Mouse (Mus musculus) cerebellum, adult 11 months (tissue): ENCODE results near the gene Serp2.

Source experiments
- DNase-seq: peaks from one replicate; pipeline ENCODE4 v3.0.0; 2022

Gene Serp2

DNA sequence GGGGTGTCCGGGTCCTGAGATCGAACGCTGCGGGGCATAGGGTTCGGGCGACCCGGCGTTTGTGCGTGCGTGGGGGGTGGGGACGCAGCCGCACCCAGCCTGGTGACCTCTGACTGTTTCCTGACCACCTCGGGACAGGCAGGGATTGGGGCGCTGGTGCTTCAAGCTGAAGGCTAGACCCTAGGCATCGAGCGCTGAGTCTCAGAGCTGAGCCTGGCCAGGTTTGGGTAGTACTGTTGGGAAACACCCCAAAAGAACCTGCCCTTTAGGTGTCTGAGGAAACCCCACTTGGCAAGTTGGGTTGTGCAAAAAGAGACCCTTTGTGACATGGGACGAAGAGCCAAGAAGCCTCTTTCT is at the start of gene Serp2:
Gene Serp2, minus strand, starts transcription at position 38 of the 357 bp plus-strand sequence.
- no peak for DNase-seq

- no peak for DNase-seq
Observed at GRCm38 (mm10) chr14:76605931-76606534, 49.3 kb upstream of the Serp2 start.

- no peak for DNase-seq
Observed at GRCm38 (mm10) chr14:76604012-76604411, 47.3 kb upstream of the Serp2 start.

DNA sequence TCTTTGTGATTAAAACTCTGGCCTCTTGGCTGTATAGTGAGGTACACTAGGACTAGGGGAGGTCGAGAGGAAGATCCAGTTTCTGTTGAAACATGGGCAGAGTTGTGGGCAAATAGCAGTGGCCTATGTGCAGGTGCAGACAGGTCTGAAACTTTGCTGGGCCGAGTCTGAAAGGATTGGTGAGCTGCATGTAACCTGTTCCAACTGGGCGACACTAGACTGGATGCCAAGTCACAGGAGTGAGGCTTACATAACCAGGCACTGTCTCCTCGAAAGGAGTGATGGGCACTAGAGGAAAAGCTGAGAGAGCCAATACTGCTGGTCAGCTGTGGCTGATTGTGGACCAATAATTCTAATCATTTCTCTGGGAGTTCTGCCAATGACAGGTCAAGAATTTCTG is 45.0 kb upstream of the Serp2 start:
- peak; percentile 45 for DNase-seq

- no peak for DNase-seq
Observed at GRCm38 (mm10) chr14:76600391-76600790, 43.7 kb upstream of the Serp2 start.

- no peak for DNase-seq
Observed at GRCm38 (mm10) chr14:76599706-76600105, 43.0 kb upstream of the Serp2 start.

DNA sequence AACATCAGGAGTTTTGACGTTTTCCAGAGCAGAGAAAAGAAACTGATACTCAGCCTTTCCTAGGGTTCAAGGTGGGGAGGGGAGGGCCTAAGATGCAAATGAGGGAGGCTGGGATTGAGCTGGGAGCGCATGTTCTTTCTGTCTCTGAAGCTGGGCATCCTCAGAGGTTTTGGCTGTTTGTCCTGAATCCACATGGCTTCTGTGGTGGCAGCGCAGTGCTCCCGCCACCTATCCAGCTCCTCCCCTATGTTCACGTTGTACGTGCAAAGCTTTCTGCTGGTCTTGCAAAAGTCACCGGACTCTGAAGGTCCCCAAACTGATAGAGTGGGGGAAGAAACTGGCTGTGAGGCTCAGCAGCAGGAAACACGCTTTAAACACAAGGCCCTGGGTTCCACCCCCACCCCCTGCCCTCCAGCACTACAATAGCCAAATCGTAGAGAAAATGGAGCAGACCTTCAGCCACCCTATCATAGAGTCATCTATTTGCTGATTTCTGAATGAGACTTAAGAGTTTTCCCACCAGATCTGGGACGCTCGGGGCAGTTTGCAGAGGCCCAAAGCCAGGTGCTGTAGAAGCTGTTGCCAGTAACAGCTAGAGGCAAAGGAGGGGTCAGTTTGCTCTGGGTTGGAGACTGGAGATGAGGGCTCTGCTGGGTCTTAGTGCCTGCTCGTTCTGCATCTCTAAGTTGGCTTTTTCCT is 42.0 kb upstream of the Serp2 start:
- DNase-seq: peak; percentile 60

DNA sequence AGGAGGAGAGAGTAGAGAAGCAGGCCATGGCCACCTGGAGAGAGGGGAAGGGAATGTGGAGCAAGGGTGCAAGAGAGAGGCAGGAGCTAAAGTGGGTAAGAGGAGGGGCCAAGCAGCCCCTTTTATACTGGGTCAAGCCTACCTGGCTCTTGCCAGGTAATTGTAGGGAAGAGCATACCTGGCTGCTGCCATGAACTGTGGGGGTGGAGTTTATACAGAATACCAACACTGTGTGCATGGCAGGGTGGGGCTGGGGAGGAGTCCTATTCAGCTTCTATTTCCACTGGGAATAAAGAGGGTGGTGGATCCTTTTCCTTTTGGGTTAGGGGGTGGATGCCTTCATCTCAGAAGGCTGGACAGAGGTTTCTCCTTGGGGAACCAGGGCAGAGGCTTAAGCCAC is 41.1 kb upstream of the Serp2 start:
- DNase-seq: no peak

- no peak for DNase-seq
Observed at GRCm38 (mm10) chr14:76595048-76595859, 38.6 kb upstream of the Serp2 start.

GRCm38 (mm10) chr14:76594351-76594885 is 37.7 kb upstream of the Serp2 start:
- DNase-seq: no peak

DNA sequence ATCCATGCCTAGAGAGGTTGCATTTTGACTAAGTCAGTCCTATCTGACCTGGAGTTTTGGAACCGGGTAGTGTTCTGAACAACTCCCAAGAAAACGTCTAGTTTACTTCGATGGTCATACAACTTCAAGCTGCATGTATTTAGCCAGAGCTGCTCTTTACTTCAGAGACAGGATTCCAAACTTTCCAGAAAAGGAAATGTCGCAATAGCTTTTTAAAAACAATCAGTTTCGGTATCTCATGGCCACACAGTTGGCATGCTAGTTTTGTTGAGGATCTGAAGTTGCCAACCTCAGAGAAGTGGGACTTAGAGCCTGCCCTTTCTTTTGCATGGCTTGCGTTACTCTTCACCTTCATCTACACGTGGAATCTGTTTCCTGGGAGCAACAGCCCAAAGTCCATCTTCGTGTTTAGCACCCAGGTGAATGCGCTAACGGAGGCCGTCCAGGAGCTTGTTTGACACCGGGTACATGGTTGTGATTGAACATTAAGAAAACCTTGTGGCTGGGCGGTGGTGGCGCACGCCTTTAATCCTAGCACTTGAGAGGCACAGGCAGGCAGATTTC is 37.0 kb upstream of the Serp2 start:
- DNase-seq: no peak

DNA sequence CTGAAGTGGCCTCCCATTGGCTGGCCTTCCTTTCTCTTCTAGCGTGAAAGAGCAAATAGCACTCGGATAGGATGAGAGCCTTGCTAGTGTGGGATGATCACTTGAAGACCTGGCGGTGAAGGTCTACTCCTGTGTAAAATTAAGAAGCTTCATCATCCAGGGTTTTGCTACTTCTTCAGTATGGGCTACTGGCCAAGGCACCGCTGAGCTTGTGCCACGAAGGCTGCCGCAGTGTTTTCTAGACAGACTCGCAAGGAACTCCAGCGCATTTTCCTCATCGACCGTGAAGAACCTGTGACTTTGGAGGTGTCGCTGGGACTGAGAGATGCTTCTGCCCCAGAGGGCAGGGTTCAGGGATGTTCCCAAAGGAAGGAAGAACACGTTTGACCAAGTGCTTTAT is 36.0 kb upstream of the Serp2 start:
- no peak for DNase-seq

GRCm38 (mm10) chr14:76592090-76592489 is 35.4 kb upstream of the Serp2 start:
- no peak for DNase-seq

DNA sequence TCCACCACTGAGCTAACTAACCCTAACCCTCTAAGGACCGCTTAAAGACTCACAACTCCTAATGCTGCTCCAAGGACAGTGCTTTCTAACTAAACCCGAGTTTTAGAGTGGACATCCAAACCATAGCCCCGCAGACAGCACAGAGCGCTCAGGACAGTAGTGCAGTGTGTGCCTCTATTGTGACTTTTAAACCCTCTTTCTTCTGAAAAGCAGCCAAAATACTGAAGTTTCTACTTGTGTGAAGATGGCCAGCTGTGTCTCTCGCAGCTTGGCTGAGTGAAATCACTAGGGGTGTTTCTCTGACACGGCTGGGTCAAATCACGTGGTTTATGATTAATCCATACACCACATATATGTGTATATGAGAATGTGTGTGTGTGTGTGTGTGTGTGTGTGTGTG is 33.4 kb upstream of the Serp2 start:
- no peak for DNase-seq

- no peak for DNase-seq
Observed at GRCm38 (mm10) chr14:76589671-76590070, 33.0 kb upstream of the Serp2 start.

DNA sequence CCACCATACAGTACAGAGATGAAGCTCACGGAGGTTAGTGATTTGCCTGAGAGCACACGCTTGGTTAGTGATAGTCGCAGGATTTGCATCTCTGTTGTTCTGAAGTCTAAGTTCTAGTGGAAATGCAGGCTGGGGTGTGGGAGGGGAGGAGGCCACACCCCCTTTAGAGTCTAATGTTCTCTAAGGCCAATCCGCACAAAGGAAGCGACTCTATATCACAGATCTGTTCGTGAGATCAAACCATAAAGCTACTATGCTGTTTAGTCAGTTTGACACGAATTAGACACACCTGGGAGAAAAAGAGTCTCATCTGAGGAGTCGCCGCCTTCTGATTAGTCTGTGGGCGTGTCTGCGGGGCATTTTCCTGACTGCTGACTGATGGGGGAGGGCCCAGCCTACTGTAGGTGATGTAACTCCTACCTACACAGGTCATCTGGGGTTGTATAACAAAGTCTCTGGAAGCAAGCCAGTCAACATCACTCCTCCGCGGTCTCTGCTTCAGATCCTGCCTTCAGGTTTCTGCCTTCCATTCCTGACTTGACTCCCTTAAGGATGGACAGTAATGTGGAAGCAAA is 29.2 kb upstream of the Serp2 start:
- DNase-seq: no peak

GRCm38 (mm10) chr14:76583985-76584384 is 27.3 kb upstream of the Serp2 start:
- no peak for DNase-seq

DNA sequence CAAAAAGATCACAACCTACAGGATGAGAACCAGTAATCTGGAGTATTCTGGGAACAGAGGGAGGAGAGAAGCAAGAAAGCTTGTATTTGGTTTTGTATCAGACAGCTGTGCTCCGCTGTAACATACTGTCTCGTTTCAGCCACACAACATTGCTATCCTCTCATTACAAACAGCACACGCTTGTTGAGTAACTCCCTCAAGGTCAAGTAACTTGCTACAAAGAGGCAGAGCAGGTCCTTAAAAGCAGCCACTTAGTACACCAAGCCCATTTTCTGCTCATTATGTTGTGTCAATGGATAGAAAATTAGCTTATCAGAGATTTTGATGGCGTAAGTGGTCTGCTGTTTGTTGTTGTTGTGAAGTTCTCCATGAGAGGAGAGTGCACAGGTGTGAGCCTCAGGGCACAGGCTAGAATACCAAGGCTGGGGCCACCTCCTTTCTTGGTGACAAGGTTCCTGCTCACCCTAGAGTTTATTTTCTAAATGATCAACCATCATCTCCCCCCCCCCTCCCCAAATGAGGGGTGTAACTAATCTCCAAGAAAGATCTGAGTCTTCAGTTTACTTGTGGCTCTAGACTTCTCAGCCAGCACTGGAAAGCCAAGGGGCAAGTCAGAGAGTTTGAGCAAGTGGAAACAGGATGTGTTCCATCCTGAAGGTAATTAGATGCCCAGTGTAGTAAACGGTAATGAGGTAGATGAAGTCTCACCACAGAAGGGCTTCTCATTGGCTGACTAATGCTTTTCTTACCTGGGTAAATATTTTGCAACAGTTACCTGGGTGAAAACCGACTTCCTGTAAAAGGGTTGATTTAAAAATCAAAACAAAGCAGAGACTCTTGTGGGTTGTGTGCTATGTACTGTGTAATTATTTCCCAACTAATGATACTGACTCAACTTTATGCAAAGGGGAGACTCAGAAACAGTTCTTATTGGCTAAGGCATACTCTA is 25.6 kb upstream of the Serp2 start:
- no peak for DNase-seq

- no peak for DNase-seq
Observed at GRCm38 (mm10) chr14:76579660-76580061, 23.0 kb upstream of the Serp2 start.

GRCm38 (mm10) chr14:76577840-76578239 is 21.2 kb upstream of the Serp2 start:
- no peak for DNase-seq

GRCm38 (mm10) chr14:76570292-76570691 is 13.6 kb upstream of the Serp2 start:
- DNase-seq: no peak
